Mouse (Mus musculus) hindbrain, embryonic 15.5 days (tissue): ENCODE measurements around the gene AI481877. TPM values are rescaled to one million over a fixed set of nuclear protein-coding genes. Genes with fewer than 3 reads are reported as not detected.
A peak's percentile ranks its signal among the peaks of the same experiment; 100 is the strongest.
"Not testable (repeated sequence)": the region's sequence is repeated elsewhere in the genome, so short reads cannot be mapped to it uniquely, and the experiment has no call there.

Experiments
- ATAC-seq: fragments of 200-750 bp; cut with Nextera tagmentation; 2 replicates; pipeline ENCODE4 v1.8.0; 2017; ENCODE audit warnings: low read depth, moderate number of reproducible peaks, moderate TSS enrichment; ENCODE audit not compliant: low FRiP score
- H3K27ac ChIP-seq: fragments of 300-500 bp; sonication (generic); replicated peaks from 2 replicates; pipeline ENCODE4 v1.5.1; 2015; ENCODE audit warnings: mild to moderate bottlenecking, inconsistent platforms
- H3K27me3 ChIP-seq: fragments of 300-500 bp; sonication (generic); 2 replicates; pipeline ENCODE4 v1.6.1; 2015; ENCODE audit warnings: control low read depth, inconsistent platforms
- H3K36me3 ChIP-seq: fragments of 300-500 bp; sonication (generic); 2 replicates; pipeline ENCODE4 v1.6.1; 2015; ENCODE audit warnings: control low read depth, inconsistent platforms
- H3K4me1 ChIP-seq: fragments of 300-500 bp; sonication (generic); replicated peaks from 2 replicates; pipeline ENCODE4 v1.6.1; 2015; ENCODE audit warnings: control low read depth, inconsistent platforms
- H3K4me2 ChIP-seq: fragments of 300-500 bp; sonication (generic); 2 replicates; pipeline ENCODE4 v1.6.1; 2015; ENCODE audit warnings: moderate library complexity, mild to moderate bottlenecking, inconsistent platforms
- H3K4me3 ChIP-seq: fragments of 300-500 bp; sonication (generic); 2 replicates; pipeline ENCODE4 v1.5.1; 2015; ENCODE audit warnings: mild to moderate bottlenecking, inconsistent platforms
- H3K9ac ChIP-seq: fragments of 300-500 bp; sonication (generic); 2 replicates; pipeline ENCODE4 v1.6.1; 2015; ENCODE audit warnings: inconsistent platforms
- H3K9me3 ChIP-seq: fragments of 300-500 bp; sonication (generic); 2 replicates; pipeline ENCODE4 v1.6.1; 2016; ENCODE audit warnings: control low read depth, inconsistent platforms
- WGBS: fragments of 180-500 bp; shearing (Covaris S2); methylation state at CpG from one replicate; pipeline ENCODE4 v1.1.7; 2015; 5-methylcytosine and 5-hydroxymethylcytosine counted together
- polyA plus RNA-seq: library from polyadenylated mRNA; unstranded; fragments of >200 nt; fragmentation: Nextera tagmentation; extraction: Ambion mirVana; gene quantifications from 2 replicates; pipeline ENCODE4 v1.2.1, GENCODE M21; 2015

AI481877 gene
- 0.04 TPM in 1 of 2 replicates, not detected in the other for polyA plus RNA-seq

- H3K9me3 ChIP-seq, H3K36me3 ChIP-seq, H3K4me1 ChIP-seq, ATAC-seq, H3K9ac ChIP-seq, H3K4me2 ChIP-seq, H3K4me3 ChIP-seq, H3K27ac ChIP-seq, H3K27me3 ChIP-seq: not testable (repeated sequence)
- 88% methylated on average over 4 of the region's 6 CpGs for WGBS
These were observed at the start of gene AI481877 for GRCm38 (mm10) chr4:59138507-59139033. AI481877 (minus strand) TSS chr4:59138983.

- Histone ChIP-seq H3K4me1 (peaks cover 23% of the 10 kb centered on the region), H3K27ac (peak overlapping the region; percentile 99), H3K9me3 (no peaks in the 10 kb centered on the region), H3K36me3 (no peaks in the 10 kb centered on the region), H3K4me3 (peak overlapping the region; percentile 94), H3K9ac (peak overlapping the region; percentile 98), H3K27me3 (no peaks in the 10 kb centered on the region), H3K4me2 (peak overlapping the region; percentile 53)
- no peak for ATAC-seq
- 20% methylated on average over 4 of the region's 4 CpGs for WGBS
These were observed 49.7 kb upstream of the AI481877 start for GRCm38 (mm10) chr4:59188474-59188801.

- H3K4me2 ChIP-seq = no peak overlapping the region
- H3K36me3 ChIP-seq = no peaks in the 10 kb centered on the region
- H3K27ac ChIP-seq = no peak overlapping the region
- H3K27me3 ChIP-seq = no peaks in the 10 kb centered on the region
- no peak overlapping the region for H3K9ac ChIP-seq
- no peak overlapping the region for H3K4me3 ChIP-seq
- peaks cover 23% of the 10 kb centered on the region for H3K4me1 ChIP-seq
- H3K9me3 ChIP-seq = no peaks in the 10 kb centered on the region
- WGBS = 23% methylated on average over 3 of the region's 3 CpGs
- no peak for ATAC-seq
These were observed 48.5 kb upstream of the AI481877 start for GRCm38 (mm10) chr4:59187289-59187688.

- Histone ChIP-seq H3K36me3 (no peaks in the 10 kb centered on the region), H3K4me3 (no peak overlapping the region), H3K9me3 (no peaks in the 10 kb centered on the region), H3K4me2 (no peak overlapping the region), H3K27me3 (no peaks in the 10 kb centered on the region), H3K27ac (no peak overlapping the region), H3K9ac (no peak overlapping the region), H3K4me1 (peaks cover 11% of the 10 kb centered on the region)
- ATAC-seq = no peak
- WGBS = 70% methylated on average over 3 of the region's 3 CpGs
These were observed 46.9 kb upstream of the AI481877 start for GRCm38 (mm10) chr4:59185671-59186070.

- no peak overlapping the region for H3K4me2 ChIP-seq
- H3K4me3 ChIP-seq = no peak overlapping the region
- H3K27me3 ChIP-seq = no peaks in the 10 kb centered on the region
- no peak overlapping the region for H3K9ac ChIP-seq
- no peaks in the 10 kb centered on the region for H3K36me3 ChIP-seq
- WGBS = 41% methylated on average over 5 of the region's 5 CpGs
- H3K27ac ChIP-seq = no peak overlapping the region
- H3K9me3 ChIP-seq = no peaks in the 10 kb centered on the region
- no peak for ATAC-seq
- no peaks in the 10 kb centered on the region for H3K4me1 ChIP-seq
These were observed 42.8 kb upstream of the AI481877 start for GRCm38 (mm10) chr4:59181320-59182271.

GRCm38 (mm10) chr4:59177566-59177965, 38.8 kb upstream of the AI481877 start:
- Histone ChIP-seq H3K4me3 (no peak overlapping the region), H3K9me3 (no peaks in the 10 kb centered on the region), H3K4me2 (no peak overlapping the region), H3K4me1 (no peaks in the 10 kb centered on the region), H3K27ac (no peak overlapping the region), H3K36me3 (no peaks in the 10 kb centered on the region), H3K27me3 (no peaks in the 10 kb centered on the region), H3K9ac (no peak overlapping the region)
- ATAC-seq = no peak
- 97% methylated on average over 2 of the region's 2 CpGs for WGBS

- H3K36me3 ChIP-seq = no peaks in the 10 kb centered on the region
- H3K27ac ChIP-seq = no peak overlapping the region
- no peaks in the 10 kb centered on the region for H3K4me1 ChIP-seq
- no peak overlapping the region for H3K9ac ChIP-seq
- no peak overlapping the region for H3K4me3 ChIP-seq
- WGBS = 62% methylated on average over 6 of the region's 6 CpGs
- no peaks in the 10 kb centered on the region for H3K9me3 ChIP-seq
- ATAC-seq = no peak
- no peaks in the 10 kb centered on the region for H3K27me3 ChIP-seq
- H3K4me2 ChIP-seq = no peak overlapping the region
These were observed 37.1 kb upstream of the AI481877 start for GRCm38 (mm10) chr4:59175929-59176328.

- ATAC-seq = no peak
- WGBS = 75% methylated on average over 4 of the region's 4 CpGs
- Histone ChIP-seq H3K9me3 (no peaks in the 10 kb centered on the region), H3K4me1 (no peaks in the 10 kb centered on the region), H3K4me2 (no peak overlapping the region), H3K4me3 (no peak overlapping the region), H3K27ac (no peak overlapping the region), H3K9ac (no peak overlapping the region), H3K36me3 (no peaks in the 10 kb centered on the region), H3K27me3 (no peaks in the 10 kb centered on the region)
These were observed 36.2 kb upstream of the AI481877 start for GRCm38 (mm10) chr4:59175003-59175402.

GRCm38 (mm10) chr4:59173181-59173922, 34.6 kb upstream of the AI481877 start:
- no peak overlapping the region for H3K27ac ChIP-seq
- H3K4me2 ChIP-seq = no peak overlapping the region
- H3K4me3 ChIP-seq = no peak overlapping the region
- no peak for ATAC-seq
- WGBS = 84% methylated on average over 2 of the region's 2 CpGs
- no peaks in the 10 kb centered on the region for H3K27me3 ChIP-seq
- no peaks in the 10 kb centered on the region for H3K9me3 ChIP-seq
- no peak overlapping the region for H3K9ac ChIP-seq
- H3K36me3 ChIP-seq = no peaks in the 10 kb centered on the region
- H3K4me1 ChIP-seq = no peaks in the 10 kb centered on the region

GRCm38 (mm10) chr4:59172616-59173015, 33.8 kb upstream of the AI481877 start:
- ATAC-seq = no peak
- Histone ChIP-seq H3K36me3 (no peaks in the 10 kb centered on the region), H3K4me2 (no peak overlapping the region), H3K9me3 (no peaks in the 10 kb centered on the region), H3K4me3 (no peak overlapping the region), H3K4me1 (no peaks in the 10 kb centered on the region), H3K27ac (no peak overlapping the region), H3K27me3 (no peaks in the 10 kb centered on the region), H3K9ac (no peak overlapping the region)
- WGBS = 10% methylated on average over 2 of the region's 2 CpGs

- Histone ChIP-seq H3K36me3 (no peaks in the 10 kb centered on the region), H3K4me1 (no peaks in the 10 kb centered on the region), H3K9me3 (no peaks in the 10 kb centered on the region), H3K27me3 (no peaks in the 10 kb centered on the region), H3K9ac (no peak overlapping the region), H3K27ac (no peak overlapping the region), H3K4me2 (no peak overlapping the region), H3K4me3 (no peak overlapping the region)
- no peak for ATAC-seq
- WGBS = 78% methylated on average over 5 of the region's 5 CpGs
These were observed 31.2 kb upstream of the AI481877 start for GRCm38 (mm10) chr4:59169981-59170380.

GRCm38 (mm10) chr4:59167251-59167847, 28.6 kb upstream of the AI481877 start:
- 94% methylated on average over 2 of the region's 2 CpGs for WGBS
- no peak overlapping the region for H3K4me3 ChIP-seq
- ATAC-seq = no peak
- H3K9ac ChIP-seq = no peak overlapping the region
- H3K4me2 ChIP-seq = no peak overlapping the region
- no peaks in the 10 kb centered on the region for H3K4me1 ChIP-seq
- no peaks in the 10 kb centered on the region for H3K27me3 ChIP-seq
- no peaks in the 10 kb centered on the region for H3K9me3 ChIP-seq
- no peak overlapping the region for H3K27ac ChIP-seq
- H3K36me3 ChIP-seq = no peaks in the 10 kb centered on the region
